Mouse (Mus musculus) T-cell, adult 66 days (primary cell): ENCODE results near the gene BC030500. TPM values are rescaled to one million over a fixed set of nuclear protein-coding genes. Genes with fewer than 3 reads are reported as not detected.

ENCODE experiments used
- total RNA-seq, 2 experiments: library from RNA; stranded (reverse); gene quantifications; 3 replicates in 1 of 2; 4 replicates in 1 of 2; pipeline ENCODE4 v1.2.4; 2023

The BC030500 gene
- not detected for total RNA-seq

DNA sequence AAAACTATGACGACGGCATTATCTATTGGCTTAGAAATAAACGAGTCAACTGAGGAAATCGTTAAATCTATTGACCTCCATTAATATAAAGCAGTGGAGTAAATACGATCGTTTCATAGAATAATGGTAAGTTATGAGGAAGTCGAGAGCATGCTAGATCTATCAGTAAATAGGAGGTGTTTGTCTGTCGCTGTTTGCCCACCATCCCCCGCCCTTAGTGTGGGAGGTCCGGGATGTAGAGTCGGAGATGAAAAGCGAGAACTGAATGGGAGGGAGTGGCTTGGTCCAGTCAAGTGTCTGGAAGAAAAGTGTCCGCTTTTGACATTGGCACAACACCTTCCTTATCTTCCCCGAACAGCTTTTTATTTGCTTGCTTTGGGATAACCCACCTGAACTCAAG, at the start of gene BC030500:
Gene BC030500 (plus strand): TSS at position 79 of the 400 bp plus-strand sequence.

DNA sequence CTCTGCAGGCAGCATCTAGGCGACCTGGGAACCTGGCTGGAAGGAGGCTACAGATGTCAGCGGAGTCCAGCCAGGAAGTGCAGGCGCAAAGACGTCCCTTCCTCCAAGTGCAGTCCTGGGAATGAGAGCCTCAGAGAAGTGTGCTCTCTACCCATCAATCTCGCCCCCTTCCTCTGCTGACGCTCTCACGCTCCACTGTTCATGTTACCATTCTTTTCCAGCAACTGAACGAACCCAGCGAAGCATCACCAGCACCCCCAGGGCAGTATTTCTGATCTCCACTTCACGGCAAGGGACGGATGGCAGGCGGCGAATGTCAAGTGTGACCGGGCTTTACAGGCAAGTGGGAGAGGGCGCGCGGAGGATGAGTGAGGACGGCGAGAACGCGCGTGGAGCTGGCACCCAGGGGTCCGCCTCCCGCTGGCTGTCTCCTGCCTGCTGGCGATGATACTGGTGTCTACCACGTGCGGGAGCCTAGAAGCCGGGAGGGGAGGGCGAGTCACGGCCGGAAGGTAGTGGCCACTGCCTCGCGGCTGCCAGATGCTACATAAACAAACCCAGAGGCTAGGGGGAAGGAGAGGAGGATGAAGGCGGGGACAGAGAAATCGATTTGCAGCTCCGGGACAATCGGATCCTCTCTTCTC, 763 bp downstream of the BC030500 start, which contains the start of gene Galntl6:
Gene Galntl6 (minus strand): TSS at position 445 of the 644 bp plus-strand sequence.

Other genes with a start within 250 kb of the BC030500 start
- gene Galntl6, start 885 bp downstream of the BC030500 start, total RNA-seq = not detected